Mouse (Mus musculus) stomach, embryonic 16.5 days (tissue): Measurements from ENCODE around the gene Nfkbil1. TPM values are rescaled to one million over a fixed set of nuclear protein-coding genes. Genes with fewer than 3 reads are reported as not detected.

Experiments used
- ATAC-seq: fragments of 200-750 bp; cut with Nextera tagmentation; 2 replicates; pipeline ENCODE4 v1.8.0; 2017; ENCODE audit warnings: moderate number of reproducible peaks, moderate TSS enrichment; ENCODE audit not compliant: insufficient read depth, low FRiP score
- H3K27ac ChIP-seq: fragments of 300-500 bp; sonication (generic); 2 replicates; pipeline ENCODE4 v1.5.1; 2014; ENCODE audit warnings: low read length
- H3K27me3 ChIP-seq: fragments of 300-500 bp; sonication (generic); 2 replicates; pipeline ENCODE4 v1.6.1; 2014; ENCODE audit warnings: low read length, control low read depth, mixed read lengths; ENCODE audit not compliant: control insufficient read depth, insufficient read depth
- H3K36me3 ChIP-seq: fragments of 300-500 bp; sonication (generic); 2 replicates; pipeline ENCODE4 v1.6.1; 2014; ENCODE audit warnings: low read length; ENCODE audit not compliant: control insufficient read depth, insufficient read depth
- H3K4me1 ChIP-seq: fragments of 300-500 bp; sonication (generic); 2 replicates; pipeline ENCODE4 v1.6.1; 2014; ENCODE audit warnings: low read length, control low read depth, mixed read lengths; ENCODE audit not compliant: control insufficient read depth, insufficient read depth
- H3K4me2 ChIP-seq: fragments of 300-500 bp; sonication (generic); 2 replicates; pipeline ENCODE4 v1.6.1; 2014; ENCODE audit warnings: low read depth, low read length, mixed read lengths
- H3K4me3 ChIP-seq: fragments of 300-500 bp; sonication (generic); replicated peaks from 2 replicates; pipeline ENCODE4 v1.5.1; 2014; ENCODE audit warnings: mild to moderate bottlenecking, low read length
- H3K9ac ChIP-seq: fragments of 300-500 bp; sonication (generic); 2 replicates; pipeline ENCODE4 v1.6.1; 2014; ENCODE audit warnings: low read length
- H3K9me3 ChIP-seq: fragments of 300-500 bp; sonication (generic); replicated peaks from 2 replicates; pipeline ENCODE4 v1.6.1; 2016; ENCODE audit warnings: low read length, control low read depth; ENCODE audit not compliant: control insufficient read depth
- WGBS: fragments of 180-500 bp; shearing (Covaris S2); extraction: QIAGEN DNeasy Blood & Tissue Kit; methylation state at CpG from one replicate; pipeline ENCODE4 v1.1.7; 2014; 5-methylcytosine and 5-hydroxymethylcytosine counted together
- polyA plus RNA-seq: library from polyadenylated mRNA; unstranded; fragments of >200 nt; fragmentation: Nextera tagmentation; extraction: Ambion mirVana; gene quantifications from 2 replicates; pipeline ENCODE4 v1.2.1, GENCODE M21; 2015

The Nfkbil1 gene
- polyA plus RNA-seq, 1 experiment from 2014 or later = 8.8 TPM

DNA sequence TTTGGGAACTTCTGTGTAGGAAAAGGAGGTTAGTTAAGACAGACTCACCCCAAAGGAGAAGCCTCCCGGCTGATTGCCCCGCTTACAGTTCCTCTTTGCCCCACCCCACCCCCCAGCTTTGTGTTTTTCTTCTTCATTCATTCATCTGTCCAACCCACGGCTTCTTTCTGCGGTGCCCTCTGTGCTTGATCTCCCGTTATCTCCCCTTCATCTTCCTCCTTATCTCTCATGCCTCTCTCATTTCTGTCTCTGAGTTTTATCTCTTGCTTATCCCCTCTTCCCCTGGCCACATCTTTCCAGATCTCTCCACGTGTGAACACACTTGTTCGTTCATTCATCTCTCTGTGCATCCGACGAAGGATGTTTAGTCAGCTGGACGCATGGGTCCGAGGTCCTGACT is 34.5 kb downstream of the Nfkbil1 start:
- no peak for ATAC-seq
- Histone ChIP-seq H3K27me3 (peaks cover 20% of the 10 kb centered on the region), H3K4me3 (no peak overlapping the region; the same call in 1 of the 2 replicates), H3K9me3 (no peaks in the 10 kb centered on the region), H3K36me3 (no peaks in the 10 kb centered on the region), H3K9ac (no peak overlapping the region), H3K27ac (no peak overlapping the region), H3K4me2 (no peak overlapping the region; the same call in 1 of the 2 replicates), H3K4me1 (no peaks in the 10 kb centered on the region)
- 58% methylated on average over 11 of the region's 11 CpGs for WGBS

DNA sequence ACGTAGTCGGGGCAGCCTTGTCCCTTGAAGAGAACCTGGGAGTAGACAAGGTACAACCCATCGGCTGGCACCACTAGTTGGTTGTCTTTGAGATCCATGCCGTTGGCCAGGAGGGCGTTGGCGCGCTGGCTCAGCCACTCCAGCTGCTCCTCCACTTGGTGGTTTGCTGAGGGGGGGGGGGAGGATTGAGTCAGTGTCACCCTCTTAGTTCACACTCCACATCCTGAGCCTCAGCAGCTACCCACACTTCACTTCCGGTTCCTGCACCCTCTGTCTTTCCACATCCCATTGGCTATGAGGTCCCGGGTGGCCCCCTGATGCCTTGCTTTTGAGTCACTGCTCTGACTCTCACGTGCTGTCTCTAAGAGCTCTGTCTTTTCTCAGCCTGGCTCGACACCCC is 35.2 kb downstream of the Nfkbil1 start:
- H3K27ac ChIP-seq = no peak overlapping the region
- no peaks in the 10 kb centered on the region for H3K4me1 ChIP-seq
- peaks cover 22% of the 10 kb centered on the region for H3K27me3 ChIP-seq
- no peaks in the 10 kb centered on the region for H3K36me3 ChIP-seq
- H3K4me3 ChIP-seq = no peak overlapping the region
- no peak overlapping the region for H3K9ac ChIP-seq
- WGBS = 81% methylated on average over 11 of the region's 11 CpGs
- H3K9me3 ChIP-seq = no peaks in the 10 kb centered on the region
- ATAC-seq = no peak
- no peak overlapping the region for H3K4me2 ChIP-seq

DNA sequence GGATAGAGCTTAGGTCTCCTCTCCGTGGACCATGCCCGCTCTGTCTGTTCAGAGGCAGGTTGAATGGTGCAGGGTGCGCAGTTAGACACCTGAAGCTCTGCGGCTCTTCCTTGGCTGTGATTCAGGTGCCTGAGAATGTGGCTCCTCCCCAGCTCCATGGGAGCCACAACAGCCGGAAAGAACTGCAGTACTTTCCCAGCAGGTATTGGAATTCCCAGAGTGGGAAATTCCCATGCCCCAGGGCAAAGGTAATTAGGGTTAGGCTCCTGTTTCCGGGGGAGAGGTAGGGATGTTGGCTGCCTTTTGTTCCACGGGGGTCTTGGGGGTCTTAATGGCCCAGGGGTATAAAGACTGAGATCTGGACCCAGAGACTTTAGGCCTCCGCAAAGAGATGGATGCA is 36.6 kb downstream of the Nfkbil1 start:
- H3K4me3 ChIP-seq = no peak overlapping the region
- H3K36me3 ChIP-seq = no peaks in the 10 kb centered on the region
- H3K9ac ChIP-seq = no peak overlapping the region
- WGBS = 43% methylated on average over 8 of the region's 8 CpGs
- no peaks in the 10 kb centered on the region for H3K9me3 ChIP-seq
- peaks cover 4% of the 10 kb centered on the region; the same call in 1 of the 2 replicates for H3K4me1 ChIP-seq
- H3K4me2 ChIP-seq = no peak overlapping the region
- H3K27me3 ChIP-seq = peaks cover 28% of the 10 kb centered on the region
- no peak overlapping the region for H3K27ac ChIP-seq
- ATAC-seq = no peak

DNA sequence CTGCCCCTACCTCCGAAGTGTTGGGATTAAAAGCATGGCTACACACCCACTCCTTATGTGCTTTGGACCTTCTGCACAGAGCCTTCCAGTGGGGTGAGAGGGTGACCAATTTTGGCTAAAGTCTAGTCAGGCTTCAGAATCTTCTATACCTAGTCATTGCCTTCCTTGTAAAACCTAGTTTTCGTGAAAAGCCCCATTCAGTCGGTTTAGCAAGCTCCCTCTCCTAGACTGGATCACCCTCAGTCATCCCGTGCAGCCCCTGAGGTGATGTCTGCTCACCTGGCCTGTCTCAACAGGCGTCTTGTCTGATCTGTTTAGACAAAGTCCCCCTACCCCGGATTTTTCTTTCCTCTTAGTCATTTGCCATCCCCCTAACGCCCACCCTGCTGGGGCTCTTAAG is 37.6 kb downstream of the Nfkbil1 start:
- Histone ChIP-seq H3K27me3 (peaks cover 26% of the 10 kb centered on the region), H3K9me3 (no peaks in the 10 kb centered on the region), H3K9ac (no peak overlapping the region), H3K4me3 (no peak overlapping the region), H3K4me2 (no peak overlapping the region), H3K36me3 (no peaks in the 10 kb centered on the region), H3K4me1 (peaks cover 4% of the 10 kb centered on the region; the same call in 1 of the 2 replicates), H3K27ac (no peak overlapping the region)
- no peak for ATAC-seq
- 54% methylated on average over 7 of the region's 7 CpGs for WGBS

DNA sequence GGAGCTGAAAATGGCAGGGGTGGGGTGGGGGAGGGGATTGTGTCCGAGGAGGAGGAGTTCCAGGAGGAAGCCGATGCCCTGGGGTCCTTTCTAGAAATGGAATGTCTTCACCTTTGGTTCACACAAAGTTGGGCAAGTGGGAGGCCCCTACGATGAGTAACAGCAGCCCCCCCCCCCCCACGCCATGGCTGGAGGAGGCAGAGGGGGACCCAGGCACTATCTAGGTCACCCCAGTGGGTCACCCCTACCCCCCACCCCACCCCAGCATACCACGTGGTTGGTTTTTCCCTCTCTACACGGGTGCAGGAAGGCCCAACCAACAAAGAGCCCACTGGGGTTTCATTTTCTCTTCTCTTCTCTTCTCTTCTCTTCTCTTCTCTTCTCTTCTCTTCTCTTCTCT is 38.5 kb downstream of the Nfkbil1 start:
- H3K27ac ChIP-seq = no peak overlapping the region
- no peak overlapping the region for H3K9ac ChIP-seq
- H3K9me3 ChIP-seq = no peaks in the 10 kb centered on the region
- H3K4me2 ChIP-seq = no peak overlapping the region
- peaks cover 18% of the 10 kb centered on the region for H3K27me3 ChIP-seq
- H3K4me3 ChIP-seq = no peak overlapping the region
- no peak for ATAC-seq
- H3K4me1 ChIP-seq = peaks cover 4% of the 10 kb centered on the region; the same call in 1 of the 2 replicates
- no peaks in the 10 kb centered on the region for H3K36me3 ChIP-seq
- 38% methylated on average over 6 of the region's 6 CpGs for WGBS

DNA sequence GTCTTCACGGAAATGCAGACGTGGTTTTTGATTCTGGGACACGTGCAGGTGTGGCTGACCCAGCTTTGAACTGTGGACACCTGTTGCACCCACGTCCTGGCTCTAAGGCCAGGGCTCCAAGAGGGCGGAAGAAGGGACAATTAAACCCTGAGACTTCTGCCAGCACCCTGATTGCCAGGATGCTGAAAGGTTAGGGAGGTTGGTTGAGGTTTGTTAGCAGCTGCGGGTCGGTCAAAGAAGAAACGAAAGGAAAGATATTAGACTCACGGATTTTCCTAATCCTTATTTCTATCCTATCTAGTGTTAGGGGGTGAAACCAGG is 39.3 kb downstream of the Nfkbil1 start:
- Histone ChIP-seq H3K4me1 (peaks cover 4% of the 10 kb centered on the region; the same call in 1 of the 2 replicates), H3K4me3 (peak overlapping the region; percentile 51), H3K36me3 (no peaks in the 10 kb centered on the region), H3K4me2 (peak overlapping the region; percentile 88), H3K27ac (no peak overlapping the region), H3K27me3 (peaks cover 13% of the 10 kb centered on the region), H3K9ac (peak overlapping the region; percentile 71; the same call in 1 of the 2 replicates), H3K9me3 (no peaks in the 10 kb centered on the region)
- 32% methylated on average over 9 of the region's 9 CpGs for WGBS
- no peak for ATAC-seq

DNA sequence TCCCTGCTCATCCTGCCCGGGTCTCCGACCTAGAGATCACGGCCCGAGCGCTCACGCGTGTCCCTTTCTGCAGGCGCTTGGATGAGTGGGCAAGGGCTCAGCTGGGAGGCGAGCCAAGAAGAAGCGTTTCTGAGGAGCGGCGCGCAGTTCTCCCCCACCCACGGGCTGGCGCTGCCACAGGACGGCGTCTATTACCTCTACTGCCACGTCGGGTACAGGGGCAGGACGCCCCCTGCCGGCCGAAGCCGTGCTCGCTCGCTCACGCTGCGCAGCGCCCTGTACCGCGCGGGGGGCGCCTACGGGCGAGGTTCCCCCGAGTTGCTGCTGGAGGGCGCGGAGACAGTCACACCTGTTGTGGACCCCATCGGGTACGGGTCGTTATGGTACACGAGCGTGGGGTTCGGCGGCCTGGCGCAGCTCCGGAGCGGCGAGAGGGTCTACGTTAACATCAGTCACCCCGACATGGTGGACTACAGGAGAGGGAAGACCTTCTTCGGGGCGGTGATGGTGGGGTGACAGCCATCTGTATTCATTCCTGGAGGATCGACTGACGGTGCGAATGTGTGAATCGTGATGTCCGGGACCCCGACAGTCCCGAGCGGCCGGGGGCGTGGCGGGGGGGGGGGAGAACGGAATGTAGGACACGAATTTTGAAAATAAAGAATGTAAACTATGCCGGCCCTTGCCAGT is 39.8 kb downstream of the Nfkbil1 start:
- Histone ChIP-seq H3K4me1 (peaks cover 4% of the 10 kb centered on the region; the same call in 1 of the 2 replicates), H3K9ac (peak overlapping the region; percentile 71), H3K36me3 (no peaks in the 10 kb centered on the region), H3K27ac (no peak overlapping the region), H3K4me3 (peak overlapping the region; percentile 51), H3K4me2 (peak overlapping the region; percentile 88), H3K27me3 (peaks cover 12% of the 10 kb centered on the region), H3K9me3 (no peaks in the 10 kb centered on the region)
- under 1% methylated on average over 66 of the region's 66 CpGs for WGBS
- peak; percentile 81 for ATAC-seq

DNA sequence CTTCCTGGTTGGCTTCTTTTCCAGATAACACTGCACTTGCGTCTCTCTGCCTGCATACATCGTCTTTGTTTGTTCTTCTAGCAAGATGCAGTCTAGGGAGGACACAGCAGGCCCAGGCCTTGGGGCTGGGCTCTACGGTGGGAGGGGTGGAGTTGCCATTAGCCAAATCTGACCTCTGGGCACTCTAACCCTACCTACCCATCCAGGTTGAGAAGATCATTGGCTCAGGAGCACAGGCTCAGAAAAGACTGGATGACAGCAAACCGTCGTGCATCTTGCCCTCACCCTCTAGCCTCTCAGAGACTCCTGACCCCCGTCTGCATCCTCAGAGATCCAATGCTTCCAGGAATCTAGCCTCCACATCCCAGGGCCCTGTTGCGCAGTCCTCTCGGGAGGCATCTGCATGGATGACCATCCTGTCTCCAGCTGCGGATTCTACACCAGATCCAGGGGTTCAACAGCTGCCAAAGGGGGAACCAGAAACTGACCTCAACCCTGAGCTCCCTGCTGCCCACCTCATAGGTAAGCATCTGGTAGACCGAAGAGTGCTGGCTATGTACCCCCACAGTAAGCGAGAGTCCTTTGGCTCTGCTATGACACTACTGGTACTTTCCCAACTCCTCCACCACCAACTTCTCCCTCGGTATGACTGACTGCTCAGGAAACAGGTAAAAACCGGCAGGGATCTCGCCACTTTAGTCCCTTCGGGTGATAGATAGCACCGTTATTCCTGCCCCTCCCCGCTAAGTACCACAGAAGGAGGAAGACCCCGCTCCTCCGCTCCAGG is 40.6 kb downstream of the Nfkbil1 start:
- Histone ChIP-seq H3K9me3 (no peaks in the 10 kb centered on the region), H3K4me2 (peak overlapping the region; percentile 88), H3K4me3 (peak overlapping the region; percentile 51), H3K27ac (no peak overlapping the region), H3K36me3 (no peaks in the 10 kb centered on the region), H3K9ac (peak overlapping the region; percentile 71), H3K27me3 (peaks cover 12% of the 10 kb centered on the region), H3K4me1 (peaks cover 4% of the 10 kb centered on the region; the same call in 1 of the 2 replicates)
- WGBS = 33% methylated on average over 19 of the region's 19 CpGs
- no peak; the same call in 1 of the 2 replicates for ATAC-seq
